Mouse (Mus musculus) splenic B cell, adult 2 months (primary cell): ENCODE measurements around the gene Pgm5.
"Not testable (repeated sequence)": the region's sequence is repeated elsewhere in the genome, so short reads cannot be mapped to it uniquely, and the experiment has no call there.

ENCODE experiments used
- DNase-seq: peaks from one replicate; pipeline ENCODE4 v3.0.0-alpha.2; 2011; ENCODE audit warnings: low read depth, low spot score
- H3K27me3 ChIP-seq: 2 replicates; pipeline ENCODE4 v1.6.1; 2012; ENCODE audit warnings: mild to moderate bottlenecking, low read length, moderate library complexity, mixed read lengths; ENCODE audit not compliant: control insufficient read depth, poor library complexity, insufficient read depth, severe bottlenecking
- H3K36me3 ChIP-seq: 2 replicates; pipeline ENCODE4 v1.6.1; 2012; ENCODE audit warnings: mild to moderate bottlenecking, low read length, moderate library complexity, mixed read lengths; ENCODE audit not compliant: control insufficient read depth, poor library complexity, insufficient read depth, severe bottlenecking

The Pgm5 gene

GRCm38 (mm10) chr19:24718021-24718420, 143.6 kb downstream of the Pgm5 start:
- no peak for DNase-seq
- H3K36me3 ChIP-seq, result no peaks in the 10 kb centered on the region
- H3K27me3 ChIP-seq, result no peaks in the 10 kb centered on the region

- Histone ChIP-seq H3K36me3 (no peaks in the 10 kb centered on the region), H3K27me3 (no peaks in the 10 kb centered on the region; the same call in 1 of the 2 replicates)
- no peak for DNase-seq
Observed at GRCm38 (mm10) chr19:24716303-24717097, 145.2 kb downstream of the Pgm5 start.

- Histone ChIP-seq H3K27me3 (no peaks in the 10 kb centered on the region; the same call in 1 of the 2 replicates), H3K36me3 (no peaks in the 10 kb centered on the region)
- no peak for DNase-seq
Observed at GRCm38 (mm10) chr19:24708032-24708431, 153.6 kb downstream of the Pgm5 start.

GRCm38 (mm10) chr19:24707071-24707906, 154.4 kb downstream of the Pgm5 start:
- Histone ChIP-seq H3K36me3 (no peaks in the 10 kb centered on the region), H3K27me3 (no peaks in the 10 kb centered on the region)
- no peak for DNase-seq

- Histone ChIP-seq H3K36me3 (no peaks in the 10 kb centered on the region), H3K27me3 (no peaks in the 10 kb centered on the region)
- DNase-seq, result peak; percentile 57
Observed at GRCm38 (mm10) chr19:24705395-24705794, 156.3 kb downstream of the Pgm5 start.

- Histone ChIP-seq H3K36me3 (no peaks in the 10 kb centered on the region), H3K27me3 (no peaks in the 10 kb centered on the region)
- no peak for DNase-seq
Observed at GRCm38 (mm10) chr19:24704326-24704725, 157.3 kb downstream of the Pgm5 start.

- H3K27me3 ChIP-seq, result no peaks in the 10 kb centered on the region
- H3K36me3 ChIP-seq, result no peaks in the 10 kb centered on the region
- no peak for DNase-seq
Observed at GRCm38 (mm10) chr19:24703680-24704079, 158.0 kb downstream of the Pgm5 start.

GRCm38 (mm10) chr19:24703168-24703567, 158.5 kb downstream of the Pgm5 start:
- not testable (repeated sequence) for H3K27me3 ChIP-seq, H3K36me3 ChIP-seq, DNase-seq

- Histone ChIP-seq H3K27me3 (no peaks in the 10 kb centered on the region), H3K36me3 (no peaks in the 10 kb centered on the region)
- peak; percentile 3 for DNase-seq
Observed at GRCm38 (mm10) chr19:24701716-24702115, 159.9 kb downstream of the Pgm5 start.

- H3K27me3 ChIP-seq, result no peaks in the 10 kb centered on the region
- H3K36me3 ChIP-seq, result no peaks in the 10 kb centered on the region
- no peak for DNase-seq
Observed at GRCm38 (mm10) chr19:24700664-24701063, 161.0 kb downstream of the Pgm5 start.

- no peaks in the 10 kb centered on the region for H3K36me3 ChIP-seq
- peak; percentile 51 for DNase-seq
- H3K27me3 ChIP-seq, result no peaks in the 10 kb centered on the region; the same call in 1 of the 2 replicates
Observed at GRCm38 (mm10) chr19:24699910-24700309, 161.7 kb downstream of the Pgm5 start.

- H3K27me3 ChIP-seq, result no peaks in the 10 kb centered on the region; the same call in 1 of the 2 replicates
- H3K36me3 ChIP-seq, result no peaks in the 10 kb centered on the region
- no peak for DNase-seq
Observed at GRCm38 (mm10) chr19:24699196-24699595, 162.5 kb downstream of the Pgm5 start.

- no peak for DNase-seq
Observed at GRCm38 (mm10) chr19:24698651-24699050, 163.0 kb downstream of the Pgm5 start.

GRCm38 (mm10) chr19:24697946-24698345, 163.7 kb downstream of the Pgm5 start:
- DNase-seq, result no peak
- Histone ChIP-seq H3K27me3 (no peaks in the 10 kb centered on the region; the same call in 1 of the 2 replicates), H3K36me3 (no peaks in the 10 kb centered on the region)

More at GRCm38 (mm10) chr19:24698651-24699050, 163.0 kb downstream of the Pgm5 start:
- Histone ChIP-seq H3K27me3 (no peaks in the 10 kb centered on the region; the same call in 1 of the 2 replicates), H3K36me3 (no peaks in the 10 kb centered on the region)

- no peaks in the 10 kb centered on the region for H3K36me3 ChIP-seq
- H3K27me3 ChIP-seq, result no peaks in the 10 kb centered on the region; the same call in 1 of the 2 replicates
- DNase-seq, result no peak
Observed at GRCm38 (mm10) chr19:24692691-24693090, 169.0 kb downstream of the Pgm5 start.
